Mouse (Mus musculus) kidney, postnatal 25 days (tissue): ENCODE measurements around the gene Ptpn12.

ENCODE experiments used
- DNase-seq, 2 experiments: peaks; one replicate each; pipeline ENCODE4 v3.0.0; 2021; ENCODE audit warnings: mixed read lengths in 2 of 2

Gene Ptpn12

GRCm38 (mm10) chr5:21017075-21017474, 38.6 kb downstream of the Ptpn12 start:
- DNase-seq = peak; percentile 20 to 49

GRCm38 (mm10) chr5:21010908-21011307, 44.8 kb downstream of the Ptpn12 start:
- no peak for DNase-seq

GRCm38 (mm10) chr5:21002723-21003122, 53.0 kb downstream of the Ptpn12 start:
- no peak for DNase-seq

- no peak for DNase-seq
Observed at GRCm38 (mm10) chr5:21001622-21002315, 53.9 kb downstream of the Ptpn12 start.

- no peak for DNase-seq
Observed at GRCm38 (mm10) chr5:20998427-20998826, 57.3 kb downstream of the Ptpn12 start.

GRCm38 (mm10) chr5:20997555-20997954, 58.2 kb downstream of the Ptpn12 start:
- no peak for DNase-seq

GRCm38 (mm10) chr5:20990062-20990809, 65.5 kb downstream of the Ptpn12 start:
- DNase-seq = no peak

GRCm38 (mm10) chr5:20986271-20986670, 69.4 kb downstream of the Ptpn12 start:
- peak; percentile 12 to 51 for DNase-seq

- no peak for DNase-seq
Observed at GRCm38 (mm10) chr5:20983505-20983904, 72.2 kb downstream of the Ptpn12 start.

GRCm38 (mm10) chr5:20974690-20975089, 81.0 kb downstream of the Ptpn12 start:
- no peak for DNase-seq

GRCm38 (mm10) chr5:20973999-20974398, 81.7 kb downstream of the Ptpn12 start:
- DNase-seq = no peak

- DNase-seq = no peak
Observed at GRCm38 (mm10) chr5:20973069-20973468, 82.6 kb downstream of the Ptpn12 start.

GRCm38 (mm10) chr5:20968963-20969362, 86.7 kb downstream of the Ptpn12 start:
- DNase-seq = peak; percentile 83

GRCm38 (mm10) chr5:20968493-20968892, 87.2 kb downstream of the Ptpn12 start:
- DNase-seq = no peak

GRCm38 (mm10) chr5:20967942-20968341, 87.8 kb downstream of the Ptpn12 start:
- peak; percentile 68 to 88 for DNase-seq

GRCm38 (mm10) chr5:20964446-20964845, 91.3 kb downstream of the Ptpn12 start:
- no peak for DNase-seq

GRCm38 (mm10) chr5:20963295-20963694, 92.4 kb downstream of the Ptpn12 start:
- DNase-seq = peak in 1 of 2 experiments; percentile 16

- no peak for DNase-seq
Observed at GRCm38 (mm10) chr5:20960927-20961326, 94.8 kb downstream of the Ptpn12 start.

GRCm38 (mm10) chr5:20956298-20956697, 99.4 kb downstream of the Ptpn12 start, which contains the start of gene Rsbn1l:
Gene Rsbn1l (minus strand): TSS chr5:20956398.
- no peak for DNase-seq

GRCm38 (mm10) chr5:20955114-20955835, 100.4 kb downstream of the Ptpn12 start:
- DNase-seq = no peak

GRCm38 (mm10) chr5:20952337-20952925, 103.3 kb downstream of the Ptpn12 start:
- no peak for DNase-seq

GRCm38 (mm10) chr5:20951666-20952281, 103.9 kb downstream of the Ptpn12 start:
- DNase-seq = peak; percentile 98 to 99
